Mouse (Mus musculus): Measurements from ENCODE around the gene Bbs9. TPM values are rescaled to one million over a fixed set of nuclear protein-coding genes. Genes with fewer than 3 reads are reported as not detected.

Bbs9 gene
- polyA plus RNA-seq, 1 experiment, result 2.3 TPM

DNA sequence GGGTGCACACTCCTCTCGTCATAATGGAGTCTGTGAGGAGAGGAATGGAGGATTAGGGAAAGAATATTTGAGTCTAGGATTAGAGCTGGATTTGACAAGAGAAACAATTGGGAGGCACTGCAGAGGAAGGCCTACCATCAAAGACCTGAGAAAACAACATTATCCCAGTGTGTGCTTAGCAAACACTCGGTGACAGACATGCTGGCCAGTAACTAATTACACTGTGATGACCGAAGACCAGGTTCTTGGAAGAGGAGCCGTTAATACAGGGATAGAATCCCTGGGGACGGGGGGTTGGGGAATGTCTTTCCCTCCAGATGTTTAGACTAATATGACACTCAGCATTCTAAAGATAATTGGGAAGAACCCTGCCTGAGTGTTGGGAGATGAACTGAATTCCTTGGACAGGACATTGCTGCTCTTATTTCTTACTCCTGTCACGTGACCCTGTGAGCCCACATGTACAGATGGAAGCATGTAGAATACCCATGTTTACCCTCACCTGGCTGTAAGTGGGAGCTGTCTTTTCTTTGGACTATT is 345.2 kb downstream of the Bbs9 start:
- TF ChIP-seq FLI1 (IDR thresholded peaks at IDR 0.05; ENCODE audit: low read length) (no peak), GATA1 (IDR thresholded peaks at IDR 0.05; ENCODE audit: borderline replicate concordance, low read length) (no peak)
- Histone ChIP-seq H3K27me3 (replicated peaks) (peaks cover 10% of the 10 kb centered on the region), H3K9me3 (0 out of 2 replicates have a peak, but pooled peaks cover 4% of the 10 kb centered on the region), H3K36me3 (replicated peaks; ENCODE audit: low read length) (no peaks in the 10 kb centered on the region), H3K4me3 (replicated peaks) (no peak overlapping the region), H3K4me1 (peaks cover 8% of the 10 kb centered on the region)

DNA sequence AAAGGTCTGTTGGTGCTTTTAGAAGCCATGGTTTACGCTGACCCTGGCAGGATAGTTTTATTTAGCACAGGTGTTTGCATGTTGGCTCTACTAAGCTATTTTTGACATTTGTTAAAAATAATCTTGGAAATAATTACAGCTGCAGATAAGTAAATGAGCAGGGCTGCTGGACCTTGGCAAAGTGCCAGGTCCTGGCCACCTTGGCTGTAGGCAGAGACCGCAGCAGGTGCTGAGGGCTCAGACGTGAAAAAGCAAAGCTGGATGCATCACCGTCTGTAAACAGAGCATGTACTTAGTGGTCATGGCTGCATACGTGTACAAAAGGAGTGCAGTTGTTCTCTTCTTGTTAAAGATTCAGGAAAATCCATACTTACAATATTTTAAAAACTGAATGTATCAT is 347.3 kb downstream of the Bbs9 start:
- Histone ChIP-seq H3K9me3 (no peaks in the 10 kb centered on the region), H3K4me1 (no peaks in the 10 kb centered on the region), H3K4me3 (replicated peaks) (no peak overlapping the region), H3K36me3 (replicated peaks; ENCODE audit: low read length) (no peaks in the 10 kb centered on the region), H3K27me3 (replicated peaks) (peaks cover 10% of the 10 kb centered on the region)
- TF ChIP-seq FLI1 (IDR thresholded peaks at IDR 0.05; ENCODE audit: low read length), result no peak
- TF ChIP-seq GATA1 (IDR thresholded peaks at IDR 0.05; ENCODE audit: borderline replicate concordance, low read length), result no peak

DNA sequence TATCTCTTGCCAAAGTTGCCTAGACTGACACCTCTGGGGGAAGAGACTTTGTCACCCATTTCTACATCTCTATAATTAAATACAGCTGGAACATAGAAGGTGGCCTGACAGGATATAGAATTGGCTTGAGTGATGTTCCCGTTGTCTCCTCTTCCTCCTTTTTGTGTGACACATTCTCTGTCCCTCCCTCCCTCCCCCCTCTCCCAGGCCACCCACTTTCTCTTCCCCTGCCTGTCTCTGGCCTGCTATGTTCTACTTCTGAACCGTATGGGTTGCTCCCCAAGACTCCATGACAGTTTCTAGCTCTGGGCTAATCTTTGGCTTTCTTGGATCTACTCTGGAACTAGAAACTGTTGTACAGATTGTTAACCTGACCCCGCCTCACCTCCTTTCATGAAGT is 348.3 kb downstream of the Bbs9 start:
- Histone ChIP-seq H3K36me3 (replicated peaks; ENCODE audit: low read length) (no peaks in the 10 kb centered on the region), H3K9me3 (no peaks in the 10 kb centered on the region), H3K27me3 (replicated peaks) (peaks cover 10% of the 10 kb centered on the region), H3K4me3 (replicated peaks) (no peak overlapping the region), H3K4me1 (peaks cover 1% of the 10 kb centered on the region)
- TF ChIP-seq GATA1 (IDR thresholded peaks at IDR 0.05; ENCODE audit: borderline replicate concordance, low read length) (no peak), FLI1 (IDR thresholded peaks at IDR 0.05; ENCODE audit: low read length) (no peak)

GRCm38 (mm10) chr9:22824910-22825309 is 349.4 kb downstream of the Bbs9 start:
- TF ChIP-seq FLI1 (IDR thresholded peaks at IDR 0.05; ENCODE audit: low read length) (no peak), GATA1 (IDR thresholded peaks at IDR 0.05; ENCODE audit: borderline replicate concordance, low read length) (no peak)
- H3K27me3 ChIP-seq (replicated peaks), result peaks cover 10% of the 10 kb centered on the region
- peaks cover 10% of the 10 kb centered on the region for H3K4me1 ChIP-seq
- H3K4me3 ChIP-seq (replicated peaks), result no peak overlapping the region
- H3K36me3 ChIP-seq (replicated peaks; ENCODE audit: low read length), result no peaks in the 10 kb centered on the region
- peaks cover 3% of the 10 kb centered on the region; the same call in 1 of the 2 replicates for H3K9me3 ChIP-seq

DNA sequence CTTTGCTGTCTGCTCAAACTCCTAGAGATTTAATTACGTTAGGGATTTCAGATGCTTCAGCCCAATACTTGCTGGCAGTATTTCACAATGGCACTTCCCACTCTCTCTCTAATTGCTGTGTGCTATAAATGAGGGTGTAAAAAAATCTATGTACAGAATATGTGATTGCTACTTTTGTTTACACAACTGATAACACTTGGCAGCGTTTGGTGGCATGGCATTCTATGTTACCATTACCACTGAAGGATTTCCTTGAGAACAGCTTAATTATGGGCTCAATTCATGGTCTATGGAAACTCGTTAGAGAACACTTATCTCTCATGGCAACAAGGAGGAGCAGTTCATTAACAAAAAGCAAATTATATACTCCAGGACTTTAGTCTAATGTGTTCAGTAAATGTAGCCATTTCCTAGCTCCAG is 351.1 kb downstream of the Bbs9 start:
- H3K4me1 ChIP-seq, result peaks cover 16% of the 10 kb centered on the region
- TF ChIP-seq GATA1 (IDR thresholded peaks at IDR 0.05; ENCODE audit: borderline replicate concordance, low read length) (no peak), FLI1 (IDR thresholded peaks at IDR 0.05; ENCODE audit: low read length) (no peak)
- H3K4me3 ChIP-seq (replicated peaks), result no peak overlapping the region
- H3K9me3 ChIP-seq, result peaks cover 11% of the 10 kb centered on the region
- no peaks in the 10 kb centered on the region for H3K36me3 ChIP-seq (replicated peaks; ENCODE audit: low read length)
- H3K27me3 ChIP-seq (replicated peaks), result peaks cover 14% of the 10 kb centered on the region

GRCm38 (mm10) chr9:22827176-22827770 is 351.8 kb downstream of the Bbs9 start:
- Histone ChIP-seq H3K9me3 (peaks cover 11% of the 10 kb centered on the region), H3K36me3 (replicated peaks; ENCODE audit: low read length) (no peaks in the 10 kb centered on the region), H3K4me3 (replicated peaks) (no peak overlapping the region), H3K27me3 (replicated peaks) (peaks cover 13% of the 10 kb centered on the region), H3K4me1 (peaks cover 16% of the 10 kb centered on the region)
- TF ChIP-seq GATA1 (IDR thresholded peaks at IDR 0.05; ENCODE audit: borderline replicate concordance, low read length) (no peak), FLI1 (IDR thresholded peaks at IDR 0.05; ENCODE audit: low read length) (no peak)

- no peaks in the 10 kb centered on the region for H3K36me3 ChIP-seq (replicated peaks; ENCODE audit: low read length)
- TF ChIP-seq FLI1 (IDR thresholded peaks at IDR 0.05; ENCODE audit: low read length), result no peak
- no peak overlapping the region for H3K4me3 ChIP-seq (replicated peaks)
- peaks cover 16% of the 10 kb centered on the region for H3K4me1 ChIP-seq
- H3K27me3 ChIP-seq (replicated peaks), result peaks cover 18% of the 10 kb centered on the region
- peaks cover 11% of the 10 kb centered on the region for H3K9me3 ChIP-seq
Observed at GRCm38 (mm10) chr9:22829212-22829960, 353.9 kb downstream of the Bbs9 start.

- TF ChIP-seq GATA1 (IDR thresholded peaks at IDR 0.05; ENCODE audit: borderline replicate concordance, low read length) (no peak), FLI1 (IDR thresholded peaks at IDR 0.05; ENCODE audit: low read length) (no peak)
- Histone ChIP-seq H3K36me3 (replicated peaks; ENCODE audit: low read length) (no peaks in the 10 kb centered on the region), H3K4me3 (replicated peaks) (no peak overlapping the region), H3K9me3 (peaks cover 6% of the 10 kb centered on the region), H3K27me3 (replicated peaks) (peaks cover 12% of the 10 kb centered on the region), H3K4me1 (peaks cover 13% of the 10 kb centered on the region)
Observed at GRCm38 (mm10) chr9:22834994-22835512, 359.5 kb downstream of the Bbs9 start.

DNA sequence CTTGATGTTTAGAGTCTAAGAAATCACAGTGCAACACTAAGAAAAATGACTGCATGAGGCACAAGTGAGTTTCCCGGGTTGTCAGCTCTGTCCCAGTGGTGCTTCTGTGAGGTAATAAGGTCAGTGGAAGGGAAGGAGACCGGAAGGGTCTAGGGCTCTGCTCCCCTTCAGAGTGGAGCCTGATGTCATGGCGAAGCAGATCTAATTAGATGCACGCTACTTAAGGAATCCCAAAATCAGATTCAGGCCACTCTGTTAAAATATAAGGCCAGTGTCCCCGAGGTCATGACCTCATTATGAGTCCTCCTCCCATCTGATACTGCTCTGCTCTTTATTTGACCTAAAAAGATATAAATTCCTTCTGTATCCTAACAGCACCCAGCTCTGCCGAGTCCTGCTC is 361.5 kb downstream of the Bbs9 start:
- Histone ChIP-seq H3K4me1 (peaks cover 9% of the 10 kb centered on the region), H3K9me3 (no peaks in the 10 kb centered on the region), H3K27me3 (replicated peaks) (peaks cover 7% of the 10 kb centered on the region), H3K4me3 (replicated peaks) (no peak overlapping the region), H3K36me3 (replicated peaks; ENCODE audit: low read length) (no peaks in the 10 kb centered on the region)
- no peak for TF ChIP-seq FLI1 (IDR thresholded peaks at IDR 0.05; ENCODE audit: low read length)
- TF ChIP-seq GATA1 (IDR thresholded peaks at IDR 0.05; ENCODE audit: borderline replicate concordance, low read length), result no peak

- TF ChIP-seq FLI1 (IDR thresholded peaks at IDR 0.05; ENCODE audit: low read length), result no peak
- TF ChIP-seq GATA1 (IDR thresholded peaks at IDR 0.05; ENCODE audit: borderline replicate concordance, low read length), result no peak
- Histone ChIP-seq H3K4me1 (peaks cover 9% of the 10 kb centered on the region), H3K4me3 (replicated peaks) (no peak overlapping the region), H3K27me3 (replicated peaks) (peaks cover 7% of the 10 kb centered on the region), H3K36me3 (replicated peaks; ENCODE audit: low read length) (no peaks in the 10 kb centered on the region), H3K9me3 (no peaks in the 10 kb centered on the region)
Observed at GRCm38 (mm10) chr9:22837702-22838210, 362.2 kb downstream of the Bbs9 start.
